Mouse (Mus musculus) testis, adult 10 weeks (tissue): ENCODE results near the gene Dnase2a. TPM values are rescaled to one million over a fixed set of nuclear protein-coding genes. Genes with fewer than 3 reads are reported as not detected.

Experiments used
- polyA plus RNA-seq: library from polyadenylated mRNA; stranded (reverse); fragments of 350-450 nt; fragmentation: Illumina TruSeq; extraction: RNeasy Lipid Tissue Mini Kit (QIAGEN cat#74804); gene quantifications from one replicate; pipeline ENCODE4 v1.2.3, GENCODE M21; 2014; ENCODE audit warnings: low read depth, low replicate concordance

Gene Dnase2a
- 1.5 TPM for polyA plus RNA-seq

GRCm38 (mm10) chr8:84908421-84909161, at the start of gene Dnase2a:
Dnase2a (plus strand) TSS chr8:84908560.

GRCm38 (mm10) chr8:84871376-84872308, 36.7 kb upstream of the Dnase2a start, which contains the start of gene Syce2:
Syce2 (plus strand) TSS chr8:84872111.

GRCm38 (mm10) chr8:84893709-84894134, 14.6 kb upstream of the Dnase2a start, which contains the start of gene Gcdh:
Gcdh (minus strand) TSS chr8:84893921.

GRCm38 (mm10) chr8:84901752-84902151, 6.6 kb upstream of the Dnase2a start, which contains the start of gene Klf1:
Klf1 (plus strand) TSS chr8:84901928.

GRCm38 (mm10) chr8:84936962-84937546, 28.7 kb downstream of the Dnase2a start, which contains the start of gene Mast1:
Mast1 (minus strand) TSS chr8:84937359.

GRCm38 (mm10) chr8:84946528-84947240, 38.3 kb downstream of the Dnase2a start, which contains the start of gene Rtbdn:
Rtbdn (plus strand) TSS chr8:84946991.

GRCm38 (mm10) chr8:84969241-84970134, 61.1 kb downstream of the Dnase2a start, which contains the start of the genes Gm49661, Prdx2 and Rnaseh2a:
Gm49661 (minus strand) TSS chr8:84969433.
Prdx2 (plus strand) TSS chr8:84969587.
Rnaseh2a (minus strand) TSS chr8:84969767.

Other genes with a start within 250 kb of the Dnase2a start
- gene Ier2, start 245.7 kb upstream of the Dnase2a start, polyA plus RNA-seq, result 0.22 TPM
- gene Trmt1, start 222.3 kb upstream of the Dnase2a start, polyA plus RNA-seq, result 21.0 TPM
- gene Nacc1, start 220.7 kb upstream of the Dnase2a start, polyA plus RNA-seq, result 1.1 TPM
- not detected for gene Lyl1, start 207.1 kb upstream of the Dnase2a start, polyA plus RNA-seq
- gene G430095P16Rik, start 185.6 kb upstream of the Dnase2a start, polyA plus RNA-seq, result not detected
- 1.3 TPM for gene Nfix, start 108.2 kb upstream of the Dnase2a start, polyA plus RNA-seq
- gene Dand5, start 85.7 kb upstream of the Dnase2a start, polyA plus RNA-seq, result 21.7 TPM
- gene Gadd45gip1, start 77.0 kb upstream of the Dnase2a start, polyA plus RNA-seq, result 0.55 TPM
- gene Rad23a, start 67.9 kb upstream of the Dnase2a start, polyA plus RNA-seq, result 7.1 TPM
- gene Calr, start 61.6 kb upstream of the Dnase2a start, polyA plus RNA-seq, result 720 TPM
- 6.7 TPM for gene Farsa, start 51.6 kb upstream of the Dnase2a start, polyA plus RNA-seq
- 458 TPM for gene Syce2, start 36.4 kb upstream of the Dnase2a start, polyA plus RNA-seq
- gene Gcdh, start 14.6 kb upstream of the Dnase2a start, polyA plus RNA-seq, result 3.6 TPM
- gene Klf1, start 6.6 kb upstream of the Dnase2a start, polyA plus RNA-seq, result 0.22 TPM
- not detected for gene Mast1, start 28.8 kb downstream of the Dnase2a start, polyA plus RNA-seq
- not detected for gene Rtbdn, start 38.4 kb downstream of the Dnase2a start, polyA plus RNA-seq
- not detected for gene Gm49661, start 60.9 kb downstream of the Dnase2a start, polyA plus RNA-seq
- 15.6 TPM for gene Prdx2, start 61.0 kb downstream of the Dnase2a start, polyA plus RNA-seq
- gene Rnaseh2a, start 61.2 kb downstream of the Dnase2a start, polyA plus RNA-seq, result 87.9 TPM
- not detected for gene Junb, start 70.2 kb downstream of the Dnase2a start, polyA plus RNA-seq
- 14.0 TPM for gene Hook2, start 82.0 kb downstream of the Dnase2a start, polyA plus RNA-seq
- gene Best2, start 106.0 kb downstream of the Dnase2a start, polyA plus RNA-seq, result not detected
- gene Asna1, start 116.7 kb downstream of the Dnase2a start, polyA plus RNA-seq, result 16.5 TPM
- gene Trir, start 118.3 kb downstream of the Dnase2a start, polyA plus RNA-seq, result 13.2 TPM
- gene Tnpo2, start 128.4 kb downstream of the Dnase2a start, polyA plus RNA-seq, result 14.0 TPM
- gene Fbxw9, start 151.5 kb downstream of the Dnase2a start, polyA plus RNA-seq, result 5.7 TPM
- not detected for gene Gm5741, start 159.4 kb downstream of the Dnase2a start, polyA plus RNA-seq
- 12.3 TPM for gene Dhps, start 163.2 kb downstream of the Dnase2a start, polyA plus RNA-seq
- 2.9 TPM for gene Wdr83os, start 172.2 kb downstream of the Dnase2a start, polyA plus RNA-seq
- 1.3 TPM for gene Wdr83, start 172.7 kb downstream of the Dnase2a start, polyA plus RNA-seq
- gene Man2b1, start 174.7 kb downstream of the Dnase2a start, polyA plus RNA-seq, result 3.9 TPM
- 0.83 TPM for gene Zfp791, start 214.5 kb downstream of the Dnase2a start, polyA plus RNA-seq
- not detected for gene Cks1brt, start 243.4 kb downstream of the Dnase2a start, polyA plus RNA-seq